Mouse (Mus musculus): ENCODE data around the gene Slc25a21. TPM values are rescaled to one million over a fixed set of nuclear protein-coding genes. Genes with fewer than 3 reads are reported as not detected.

Gene Slc25a21
- polyA plus RNA-seq, 1 experiment, result 5.0 TPM

- Histone ChIP-seq H3K36me3 (ENCODE audit: control insufficient read depth, insufficient read depth, low read length) (no peaks in the 10 kb centered on the region), H3K27ac (ENCODE audit: insufficient read depth, low read depth, low read length) (no peak overlapping the region), H3K27me3 (replicated peaks; ENCODE audit: control insufficient read depth, insufficient read depth, low read length) (peaks cover 10% of the 10 kb centered on the region), H3K4me1 (ENCODE audit: control insufficient read depth, insufficient read depth, low read length) (0 out of 2 replicates have a peak, but pooled peaks cover 10% of the 10 kb centered on the region), H3K4me3 (ENCODE audit: insufficient read depth, low read depth, low read length) (no peak overlapping the region)
- no peak for DNase-seq
- TF ChIP-seq POLR2A (IDR thresholded peaks at IDR 0.05; ENCODE audit: low read depth, low read length), result no peak
- TF ChIP-seq CTCF (conservative IDR thresholded peaks at IDR 0.05; ENCODE audit: insufficient read depth, insufficient read length, low read depth, low read length), result no peak
- WGBS, result 10% methylated on average over 19 of the region's 19 CpGs
These were observed 504.7 kb downstream of the Slc25a21 start for GRCm38 (mm10) chr12:56692536-56692935.

- H3K27me3 ChIP-seq (replicated peaks; ENCODE audit: control insufficient read depth, insufficient read depth, low read length), result peaks cover 12% of the 10 kb centered on the region
- DNase-seq, result no peak
- H3K4me1 ChIP-seq (ENCODE audit: control insufficient read depth, insufficient read depth, low read length), result 0 out of 2 replicates have a peak, but pooled peaks cover 10% of the 10 kb centered on the region
- H3K27ac ChIP-seq (ENCODE audit: insufficient read depth, low read depth, low read length), result no peak within 1 kb of the TSS
- WGBS, result 2% methylated on average over 40 of the region's 40 CpGs
- no peaks in the 10 kb centered on the region for H3K36me3 ChIP-seq (ENCODE audit: control insufficient read depth, insufficient read depth, low read length)
- no peak for TF ChIP-seq POLR2A (IDR thresholded peaks at IDR 0.05; ENCODE audit: low read depth, low read length)
- TF ChIP-seq CTCF (conservative IDR thresholded peaks at IDR 0.05; ENCODE audit: insufficient read depth, insufficient read length, low read depth, low read length), result no peak
- H3K4me3 ChIP-seq (ENCODE audit: insufficient read depth, low read depth, low read length), result no peak within 1 kb of the TSS
These were observed 505.7 kb downstream of the Slc25a21 start, which contains the start of gene Pax9 for GRCm38 (mm10) chr12:56691427-56692079. Pax9 (plus strand) TSS chr12:56691767.

GRCm38 (mm10) chr12:56691001-56691400 lies 506.3 kb downstream of the Slc25a21 start:
- no peak overlapping the region for H3K4me3 ChIP-seq (ENCODE audit: insufficient read depth, low read depth, low read length)
- 0 out of 2 replicates have a peak, but pooled peaks cover 5% of the 10 kb centered on the region for H3K4me1 ChIP-seq (ENCODE audit: control insufficient read depth, insufficient read depth, low read length)
- no peak for TF ChIP-seq POLR2A (IDR thresholded peaks at IDR 0.05; ENCODE audit: low read depth, low read length)
- 6% methylated on average over 12 of the region's 12 CpGs for WGBS
- peaks cover 10% of the 10 kb centered on the region for H3K27me3 ChIP-seq (replicated peaks; ENCODE audit: control insufficient read depth, insufficient read depth, low read length)
- H3K27ac ChIP-seq (ENCODE audit: insufficient read depth, low read depth, low read length), result no peak overlapping the region
- H3K36me3 ChIP-seq (ENCODE audit: control insufficient read depth, insufficient read depth, low read length), result no peaks in the 10 kb centered on the region
- no peak for DNase-seq

DNA sequence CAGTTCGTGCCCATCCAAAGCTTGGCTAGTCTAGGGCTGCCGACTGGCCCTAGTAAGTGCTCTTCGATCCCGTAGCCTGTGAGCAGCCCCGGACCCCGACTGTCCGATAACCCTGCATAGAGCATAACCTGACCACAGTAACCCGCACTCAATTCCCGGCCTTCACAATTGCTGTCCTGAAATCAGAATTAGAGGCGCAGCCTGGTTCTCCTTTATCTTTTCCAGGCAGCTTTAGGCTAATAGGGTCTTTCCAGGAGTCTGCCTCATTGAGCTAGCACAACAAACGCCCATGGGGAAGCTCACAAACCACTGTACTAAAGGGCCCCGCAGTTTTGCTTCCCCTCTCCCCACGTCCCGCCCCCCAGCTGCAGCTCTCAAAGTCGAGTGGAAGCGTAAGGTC lies 506.9 kb downstream of the Slc25a21 start:
- H3K36me3 ChIP-seq (ENCODE audit: control insufficient read depth, insufficient read depth, low read length), result no peaks in the 10 kb centered on the region
- H3K27ac ChIP-seq (ENCODE audit: insufficient read depth, low read depth, low read length), result no peak overlapping the region
- WGBS, result 5% methylated on average over 16 of the region's 16 CpGs
- no peak for DNase-seq
- H3K4me1 ChIP-seq (ENCODE audit: control insufficient read depth, insufficient read depth, low read length), result no peaks in the 10 kb centered on the region
- peaks cover 6% of the 10 kb centered on the region for H3K27me3 ChIP-seq (replicated peaks; ENCODE audit: control insufficient read depth, insufficient read depth, low read length)
- H3K4me3 ChIP-seq (ENCODE audit: insufficient read depth, low read depth, low read length), result no peak overlapping the region
- TF ChIP-seq CTCF (conservative IDR thresholded peaks at IDR 0.05; ENCODE audit: insufficient read depth, insufficient read length, low read depth, low read length) (no peak), POLR2A (IDR thresholded peaks at IDR 0.05; ENCODE audit: low read depth, low read length) (no peak)

- H3K27ac ChIP-seq (ENCODE audit: insufficient read depth, low read depth, low read length), result no peak overlapping the region
- no peak overlapping the region for H3K4me3 ChIP-seq (ENCODE audit: insufficient read depth, low read depth, low read length)
- 3% methylated on average over 25 of the region's 25 CpGs for WGBS
- no peaks in the 10 kb centered on the region for H3K4me1 ChIP-seq (ENCODE audit: control insufficient read depth, insufficient read depth, low read length)
- peaks cover 6% of the 10 kb centered on the region for H3K27me3 ChIP-seq (replicated peaks; ENCODE audit: control insufficient read depth, insufficient read depth, low read length)
- DNase-seq, result peak; percentile 15
- no peak for TF ChIP-seq POLR2A (IDR thresholded peaks at IDR 0.05; ENCODE audit: low read depth, low read length)
- peak; percentile 25; the same call in 1 of the 2 replicates for TF ChIP-seq CTCF (conservative IDR thresholded peaks at IDR 0.05; ENCODE audit: insufficient read depth, insufficient read length, low read depth, low read length)
- H3K36me3 ChIP-seq (ENCODE audit: control insufficient read depth, insufficient read depth, low read length), result no peaks in the 10 kb centered on the region
These were observed 507.5 kb downstream of the Slc25a21 start for GRCm38 (mm10) chr12:56689736-56690135.

DNA sequence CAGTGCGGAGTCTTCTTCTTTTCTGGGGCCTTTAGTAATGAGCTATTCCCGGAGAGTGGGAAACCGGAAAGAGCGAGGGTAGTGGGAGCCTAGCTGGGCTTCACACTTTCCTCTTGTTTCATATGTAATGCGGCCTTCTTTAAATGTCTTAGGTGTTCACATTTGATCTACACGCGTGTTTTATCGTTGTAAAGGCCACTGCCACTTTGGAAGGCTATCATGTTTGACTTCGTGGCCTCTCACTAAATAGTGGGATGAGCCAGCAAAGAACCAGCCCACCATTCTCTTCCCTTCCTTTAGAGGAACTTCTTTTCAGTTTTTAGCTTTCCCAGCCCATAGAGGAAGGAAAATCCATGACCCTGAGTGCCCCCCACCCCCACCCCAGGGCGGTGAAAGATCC lies 507.9 kb downstream of the Slc25a21 start:
- WGBS, result 8% methylated on average over 10 of the region's 10 CpGs
- Histone ChIP-seq H3K36me3 (ENCODE audit: control insufficient read depth, insufficient read depth, low read length) (no peaks in the 10 kb centered on the region), H3K4me1 (ENCODE audit: control insufficient read depth, insufficient read depth, low read length) (no peaks in the 10 kb centered on the region), H3K27ac (ENCODE audit: insufficient read depth, low read depth, low read length) (no peak overlapping the region), H3K27me3 (replicated peaks; ENCODE audit: control insufficient read depth, insufficient read depth, low read length) (peaks cover 6% of the 10 kb centered on the region), H3K4me3 (ENCODE audit: insufficient read depth, low read depth, low read length) (no peak overlapping the region)
- no peak for DNase-seq
- no peak for TF ChIP-seq POLR2A (IDR thresholded peaks at IDR 0.05; ENCODE audit: low read depth, low read length)
- TF ChIP-seq CTCF (conservative IDR thresholded peaks at IDR 0.05; ENCODE audit: insufficient read depth, insufficient read length, low read depth, low read length), result no peak

DNA sequence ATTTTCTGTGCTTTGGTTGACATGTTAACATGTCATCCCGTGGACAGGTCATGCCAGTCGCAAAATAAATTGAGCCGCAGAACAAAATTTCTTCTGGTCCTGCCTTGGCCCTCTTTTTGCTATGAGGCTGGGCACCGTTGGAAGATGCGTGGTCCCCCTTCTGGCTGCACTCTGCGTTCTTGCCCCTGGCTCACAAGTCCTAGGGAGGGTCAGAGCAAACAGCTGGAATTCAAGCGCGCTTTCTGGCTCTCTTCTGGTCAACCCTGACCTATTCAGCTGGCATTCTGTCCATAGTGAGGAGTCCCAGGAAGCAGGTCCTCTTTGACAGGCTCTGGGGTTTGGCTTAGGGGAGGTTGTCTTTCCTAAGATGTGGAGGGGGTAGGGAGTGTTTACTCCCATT lies 508.4 kb downstream of the Slc25a21 start:
- TF ChIP-seq CTCF (conservative IDR thresholded peaks at IDR 0.05; ENCODE audit: insufficient read depth, insufficient read length, low read depth, low read length) (no peak), POLR2A (IDR thresholded peaks at IDR 0.05; ENCODE audit: low read depth, low read length) (no peak)
- Histone ChIP-seq H3K27ac (ENCODE audit: insufficient read depth, low read depth, low read length) (no peak overlapping the region), H3K4me1 (ENCODE audit: control insufficient read depth, insufficient read depth, low read length) (no peaks in the 10 kb centered on the region), H3K36me3 (ENCODE audit: control insufficient read depth, insufficient read depth, low read length) (no peaks in the 10 kb centered on the region), H3K4me3 (ENCODE audit: insufficient read depth, low read depth, low read length) (no peak overlapping the region), H3K27me3 (replicated peaks; ENCODE audit: control insufficient read depth, insufficient read depth, low read length) (peaks cover 6% of the 10 kb centered on the region)
- WGBS, result 5% methylated on average over 8 of the region's 8 CpGs
- DNase-seq, result no peak

Measured in kidney, adult 2 months (tissue).